Mouse (Mus musculus) liver, embryonic 13.5 days (tissue): ENCODE results near the gene Timm23. TPM values are rescaled to one million over a fixed set of nuclear protein-coding genes. Genes with fewer than 3 reads are reported as not detected.

Experiments
- polyA plus RNA-seq: library from polyadenylated mRNA; unstranded; fragments of >200 nt; fragmentation: Nextera tagmentation; extraction: Ambion mirVana; gene quantifications from 2 replicates; pipeline ENCODE4 v1.2.1, GENCODE M21; 2015

Timm23 gene
- polyA plus RNA-seq, 1 experiment from 2014 or later: 266 TPM

Other genes starting within 250 kb of the Timm23 start
- gene Galnt15, start 172.9 kb downstream of the Timm23 start, polyA plus RNA-seq: not detected in 2 replicates
- 23.4 and 24.1 TPM in 2 replicates for gene Oxnad1, start 116.5 kb downstream of the Timm23 start, polyA plus RNA-seq
- 106 and 110 TPM in 2 replicates for gene Dph3, start 116.2 kb downstream of the Timm23 start, polyA plus RNA-seq
- gene Msmb, start 59.9 kb downstream of the Timm23 start, polyA plus RNA-seq: 0.33 and 0.45 TPM in 2 replicates
- gene Ncoa4, start 42.0 kb downstream of the Timm23 start, polyA plus RNA-seq: 288 and 359 TPM in 2 replicates
- gene Parg, start 51 bp upstream of the Timm23 start, polyA plus RNA-seq: 14.6 and 18.4 TPM in 2 replicates
- 1.3 and 1.6 TPM in 2 replicates for gene Ogdhl, start 120.1 kb upstream of the Timm23 start, polyA plus RNA-seq
- not detected in 2 replicates for gene 1700024G13Rik, start 186.5 kb upstream of the Timm23 start, polyA plus RNA-seq